Mouse (Mus musculus) T-helper 2 cell (primary cell): ENCODE results near the gene Hcn4.

Experiments
- in situ Hi-C: fragments of 300-600 bp; cut with MboI, MseI; formaldehyde crosslinking; loops from one replicate; pipeline ENCODE4 v1.15.1; 2025; ENCODE audit warnings: high pct_unique_total_duplicates

Hcn4 gene

GRCm38 (mm10) chr9:58823139-58823917 lies at the start of gene Hcn4:
Hcn4 (plus strand) TSS chr9:58823412.
- in situ Hi-C loops, result no loop called here

- in situ Hi-C loops, result no loop called here
Measured at GRCm38 (mm10) chr9:58774761-58775160, 48.5 kb upstream of the Hcn4 start.

- in situ Hi-C loops, result no loop called here
Measured at GRCm38 (mm10) chr9:58775363-58775762, 47.8 kb upstream of the Hcn4 start.

GRCm38 (mm10) chr9:58789476-58789875 lies 33.7 kb upstream of the Hcn4 start:
- in situ Hi-C loops, result no loop called here

- in situ Hi-C loops, result no loop called here
Measured at GRCm38 (mm10) chr9:58798155-58798554, 25.1 kb upstream of the Hcn4 start.

GRCm38 (mm10) chr9:58801441-58801840 lies 21.8 kb upstream of the Hcn4 start:
- in situ Hi-C loops, result no loop called here

GRCm38 (mm10) chr9:58802294-58802693 lies 20.9 kb upstream of the Hcn4 start:
- in situ Hi-C loops, result no loop called here

- in situ Hi-C loops, result no loop called here
Measured at GRCm38 (mm10) chr9:58802802-58803201, 20.4 kb upstream of the Hcn4 start.

- in situ Hi-C loops, result no loop called here
Measured at GRCm38 (mm10) chr9:58805601-58806318, 17.5 kb upstream of the Hcn4 start.

GRCm38 (mm10) chr9:58811171-58811570 lies 12.0 kb upstream of the Hcn4 start:
- in situ Hi-C loops, result no loop called here

- in situ Hi-C loops, result no loop called here
Measured at GRCm38 (mm10) chr9:58815552-58816260, 7.5 kb upstream of the Hcn4 start.

GRCm38 (mm10) chr9:58816458-58816857 lies 6.8 kb upstream of the Hcn4 start:
- in situ Hi-C loops, result no loop called here

- in situ Hi-C loops, result no loop called here
Measured at GRCm38 (mm10) chr9:58817676-58818075, 5.5 kb upstream of the Hcn4 start.

- in situ Hi-C loops, result no loop called here
Measured at GRCm38 (mm10) chr9:58822431-58823091, 651 bp upstream of the Hcn4 start.

GRCm38 (mm10) chr9:58823918-58824215 lies 655 bp downstream of the Hcn4 start:
- in situ Hi-C loops, result no loop called here

- in situ Hi-C loops, result loop anchor here (10.0 kb wide), 1 partner anchor 885 kb away; no protein-coding TSS in a partner anchor
Measured at GRCm38 (mm10) chr9:58829627-58830026, 6.4 kb downstream of the Hcn4 start.

- in situ Hi-C loops, result loop anchor here (10.0 kb wide), 1 partner anchor 882 kb away; no protein-coding TSS in a partner anchor
Measured at GRCm38 (mm10) chr9:58832939-58833338, 9.7 kb downstream of the Hcn4 start.

- in situ Hi-C loops, result loop anchor here (10.0 kb wide), 1 partner anchor 878 kb away; no protein-coding TSS in a partner anchor
Measured at GRCm38 (mm10) chr9:58837174-58837573, 14.0 kb downstream of the Hcn4 start.

- in situ Hi-C loops, result loop anchor here (10.0 kb wide), 1 partner anchor 876 kb away; no protein-coding TSS in a partner anchor
Measured at GRCm38 (mm10) chr9:58838504-58838903, 15.3 kb downstream of the Hcn4 start.

- in situ Hi-C loops, result no loop called here
Measured at GRCm38 (mm10) chr9:58841655-58842054, 18.4 kb downstream of the Hcn4 start.

GRCm38 (mm10) chr9:58844597-58844996 lies 21.4 kb downstream of the Hcn4 start:
- in situ Hi-C loops, result no loop called here

- in situ Hi-C loops, result no loop called here
Measured at GRCm38 (mm10) chr9:58847008-58847407, 23.8 kb downstream of the Hcn4 start.
